8 mouse cellular contexts compared by ENCODE assay signal in genomic region chr12:108255511-108255919, GRCm38 (mm10). TPM values are rescaled to one million over a fixed set of nuclear protein-coding genes. Genes with fewer than 3 reads are reported as not detected.
DNase-seq lines count a peak whose midpoint lies in the region; ATAC-seq and TF ChIP-seq lines count a peak whose summit lies in the region.

No protein-coding gene starts in this region.

- H3K27ac ChIP-seq in lung, embryonic 16.5 days (ENCODE audit: low read length), result peak overlapping the region; percentile 37; the same call in 1 of the 2 replicates
- H3K27ac ChIP-seq in hindbrain, embryonic 12.5 days, result peak overlapping the region; percentile 64

- DNase-seq in adrenal gland, adult (ENCODE audit: inconsistent age in 2 of 2, low spot score in 1 of 2), result peak; percentile 57 to 78
- DNase-seq in adrenal gland, adult 8-10 months, result no peak
- no peak for DNase-seq in lung, adult 2 months
- DNase-seq in lung, postnatal 10 days, result peak; percentile 68
- DNase-seq in testis, postnatal 10 days (ENCODE audit: low spot score), result peak; percentile 82

- no peaks in the 10 kb centered on the region for H3K27me3 ChIP-seq in lung, embryonic 16.5 days (ENCODE audit: control insufficient read depth, insufficient read depth, low read depth, low read length)
- no peaks in the 10 kb centered on the region for H3K27me3 ChIP-seq in hindbrain, embryonic 12.5 days

- TF ChIP-seq CTCF in lung, adult 2 months (IDR thresholded peaks at IDR 0.05; ENCODE audit: insufficient read depth, low read length), result no peak

- ATAC-seq in lung, embryonic 16.5 days (ENCODE audit: low read depth), result peak; percentile 66
- peak; percentile 47 for ATAC-seq in hindbrain, embryonic 12.5 days (ENCODE audit: low FRiP score)
- no peak for ATAC-seq in activated CD4-positive, CD25-positive, alpha-beta regulatory T cell, adult 4 months

- peaks cover 20% of the 10 kb centered on the region for H3K4me1 ChIP-seq in lung, embryonic 16.5 days (replicated peaks; ENCODE audit: control insufficient read depth, insufficient read depth, low read length)
- peaks cover 4% of the 10 kb centered on the region; the same call in 1 of the 2 replicates for H3K4me1 ChIP-seq in lung, adult 2 months (ENCODE audit: control insufficient read depth, insufficient read depth, low read length)
- peaks cover 83% of the 10 kb centered on the region for H3K4me1 ChIP-seq in hindbrain, embryonic 12.5 days

- 14% methylated on average over 8 of the region's 8 CpGs for WGBS in lung, embryonic 16.5 days
- 26% methylated on average over 8 of the region's 8 CpGs for WGBS in lung, adult 2 months
- WGBS in hindbrain, embryonic 12.5 days, result 3% methylated on average over 8 of the region's 8 CpGs

- H3K9me3 ChIP-seq in lung, embryonic 16.5 days (ENCODE audit: control insufficient read depth, low read length), result no peaks in the 10 kb centered on the region
- no peaks in the 10 kb centered on the region for H3K9me3 ChIP-seq in hindbrain, embryonic 12.5 days (replicated peaks)

- H3K4me2 ChIP-seq in lung, embryonic 16.5 days (ENCODE audit: low read depth, low read length), result no peak overlapping the region
- H3K4me2 ChIP-seq in hindbrain, embryonic 12.5 days (replicated peaks), result peak overlapping the region; percentile 14

- no peak overlapping the region for H3K4me3 ChIP-seq in lung, embryonic 16.5 days (ENCODE audit: low read length)
- H3K4me3 ChIP-seq in lung, adult 2 months (replicated peaks; ENCODE audit: extremely low read depth, low read depth, low read length), result no peak overlapping the region
- no peak overlapping the region for H3K4me3 ChIP-seq in hindbrain, embryonic 12.5 days

- no peaks in the 10 kb centered on the region for H3K36me3 ChIP-seq in lung, embryonic 16.5 days (ENCODE audit: control insufficient read depth, insufficient read depth, low read length)
- H3K36me3 ChIP-seq in hindbrain, embryonic 12.5 days, result no peaks in the 10 kb centered on the region

- TF ChIP-seq POLR2A in lung, adult 2 months (IDR thresholded peaks at IDR 0.05; ENCODE audit: borderline replicate concordance, extremely low read depth, low read depth, low read length), result no peak

- peak overlapping the region; percentile 15; the same call in 1 of the 2 replicates for H3K9ac ChIP-seq in lung, embryonic 16.5 days (ENCODE audit: low read length)
- H3K9ac ChIP-seq in hindbrain, embryonic 12.5 days, result peak overlapping the region; percentile 9; the same call in 1 of the 2 replicates

RNA-seq across cellular contexts. Expression of gene Ccdc85c, which starts 19.7 kb away (rescaled TPM):
- total RNA-seq in adrenal gland, adult 8-10 months (2022), result 10 to 100 TPM; 24.6 to 36.3 (median 29.0) TPM
- polyA plus RNA-seq in lung, embryonic 16.5 days (2015; fragmentation: Nextera tagmentation; extraction: Ambion mirVana), result 4.6 and 5.5 TPM in 2 replicates
- 22.2 and 22.5 TPM in 2 replicates for polyA plus RNA-seq in lung, adult 2 months (2012; rRNA removed)
- 15.2 and 16.3 TPM in 2 replicates for polyA plus RNA-seq in hindbrain, embryonic 12.5 days (2016; fragmentation: Nextera tagmentation; extraction: Ambion mirVana)
- under 1 TPM; 0.25 to 0.42 TPM for polyA plus RNA-seq in activated CD4-positive, CD25-positive, alpha-beta regulatory T cell, adult 4 months (2017; shearing (Covaris generic))

RNA-seq across cellular contexts. Expression of gene Hhipl1, which starts 50.6 kb away (rescaled TPM):
- 1 to 10 TPM in 3 of 4 experiments, under 1 TPM in 1; 0.81 to 1.9 (median 1.5) TPM for total RNA-seq in adrenal gland, adult 8-10 months (2022)
- 0.88 and 0.91 TPM in 2 replicates for polyA plus RNA-seq in lung, embryonic 16.5 days (2015; fragmentation: Nextera tagmentation; extraction: Ambion mirVana)
- 1.3 and 1.8 TPM in 2 replicates for polyA plus RNA-seq in lung, adult 2 months (2012; rRNA removed)
- 2.4 and 2.7 TPM in 2 replicates for polyA plus RNA-seq in hindbrain, embryonic 12.5 days (2016; fragmentation: Nextera tagmentation; extraction: Ambion mirVana)
- under 1 TPM in 1 of 2 experiments, not detected in 1; 0.08 TPM for polyA plus RNA-seq in activated CD4-positive, CD25-positive, alpha-beta regulatory T cell, adult 4 months (2017; shearing (Covaris generic))

Comparison
In these comparisons a context has a peak if more than half of its experiments do, and no peak if none do; other contexts are left out.
1. DNase-seq: peak in adrenal gland, adult (2 of 2), lung, postnatal 10 days (single experiment) and testis, postnatal 10 days (single experiment); none in adrenal gland, adult 8-10 months (single experiment) and lung, adult 2 months (single experiment).